Mouse (Mus musculus) small intestine, adult 2 months (tissue): ENCODE results near the gene Ric8a. TPM values are rescaled to one million over a fixed set of nuclear protein-coding genes. Genes with fewer than 3 reads are reported as not detected.

Source experiments
- H3K27ac ChIP-seq: fragments of 200-500 bp; 2 replicates; pipeline ENCODE4 v1.5.1; 2012; ENCODE audit warnings: low read depth, low read length, control low read depth, inconsistent platforms; ENCODE audit not compliant: insufficient read depth
- H3K27me3 ChIP-seq: fragments of 200-500 bp; 2 replicates; pipeline ENCODE4 v1.6.1; 2012; ENCODE audit warnings: mild to moderate bottlenecking, moderate library complexity, low read length, inconsistent platforms; ENCODE audit not compliant: control insufficient read depth, insufficient read depth
- H3K36me3 ChIP-seq: fragments of 200-500 bp; 2 replicates; pipeline ENCODE4 v1.6.1; 2012; ENCODE audit warnings: mild to moderate bottlenecking, low read length, control low read depth, inconsistent platforms; ENCODE audit not compliant: control insufficient read depth, insufficient read depth
- H3K4me1 ChIP-seq: fragments of 200-500 bp; 2 replicates; pipeline ENCODE4 v1.6.1; 2012; ENCODE audit warnings: low read length, inconsistent platforms, mixed read lengths; ENCODE audit not compliant: control insufficient read depth, insufficient read depth, insufficient read length
- H3K4me3 ChIP-seq: fragments of 200-500 bp; 2 replicates; pipeline ENCODE4 v1.5.1; 2012; ENCODE audit warnings: low read depth, mild to moderate bottlenecking, control low read depth, inconsistent platforms, low read length, moderate library complexity
- CTCF ChIP-seq: fragments of 200-500 bp; IDR thresholded peaks from 2 replicates; pipeline ENCODE4 v1.5.1; 2012; ENCODE audit warnings: low read depth, mild to moderate bottlenecking, control low read depth, inconsistent platforms, low read length, moderate library complexity, mixed read lengths; ENCODE audit not compliant: insufficient replicate concordance, insufficient read length; ENCODE audit errors: extremely low read depth
- POLR2A ChIP-seq: fragments of 200-500 bp; IDR thresholded peaks from 2 replicates; pipeline ENCODE4 v1.6.1; 2012; ENCODE audit warnings: low read depth, mild to moderate bottlenecking, control low read depth, inconsistent platforms, low read length, moderate library complexity
- WGBS: fragments of 180-500 bp; shearing (Covaris S2); methylation state at CpG from one replicate; pipeline ENCODE4 v1.1.7; 2018; 5-methylcytosine and 5-hydroxymethylcytosine counted together
- polyA plus RNA-seq: library from polyadenylated mRNA; depleted of rRNA; stranded (reverse); fragments of >200 nt; gene quantifications from 2 replicates; pipeline ENCODE4 v1.2.3, GENCODE M21; 2012

The Ric8a gene
- polyA plus RNA-seq, 1 experiment: 95.5 TPM

- no peaks in the 10 kb centered on the region for H3K36me3 ChIP-seq
- H3K4me3 ChIP-seq: no peak overlapping the region
- no peak overlapping the region for H3K27ac ChIP-seq
- 82% methylated on average over 5 of the region's 5 CpGs for WGBS
- H3K27me3 ChIP-seq: no peaks in the 10 kb centered on the region
- peaks cover 13% of the 10 kb centered on the region for H3K4me1 ChIP-seq
- no peak for TF ChIP-seq CTCF
- no peak for TF ChIP-seq POLR2A
These were observed 17.2 kb upstream of the Ric8a start for GRCm38 (mm10) chr7:140839556-140839955.

DNA sequence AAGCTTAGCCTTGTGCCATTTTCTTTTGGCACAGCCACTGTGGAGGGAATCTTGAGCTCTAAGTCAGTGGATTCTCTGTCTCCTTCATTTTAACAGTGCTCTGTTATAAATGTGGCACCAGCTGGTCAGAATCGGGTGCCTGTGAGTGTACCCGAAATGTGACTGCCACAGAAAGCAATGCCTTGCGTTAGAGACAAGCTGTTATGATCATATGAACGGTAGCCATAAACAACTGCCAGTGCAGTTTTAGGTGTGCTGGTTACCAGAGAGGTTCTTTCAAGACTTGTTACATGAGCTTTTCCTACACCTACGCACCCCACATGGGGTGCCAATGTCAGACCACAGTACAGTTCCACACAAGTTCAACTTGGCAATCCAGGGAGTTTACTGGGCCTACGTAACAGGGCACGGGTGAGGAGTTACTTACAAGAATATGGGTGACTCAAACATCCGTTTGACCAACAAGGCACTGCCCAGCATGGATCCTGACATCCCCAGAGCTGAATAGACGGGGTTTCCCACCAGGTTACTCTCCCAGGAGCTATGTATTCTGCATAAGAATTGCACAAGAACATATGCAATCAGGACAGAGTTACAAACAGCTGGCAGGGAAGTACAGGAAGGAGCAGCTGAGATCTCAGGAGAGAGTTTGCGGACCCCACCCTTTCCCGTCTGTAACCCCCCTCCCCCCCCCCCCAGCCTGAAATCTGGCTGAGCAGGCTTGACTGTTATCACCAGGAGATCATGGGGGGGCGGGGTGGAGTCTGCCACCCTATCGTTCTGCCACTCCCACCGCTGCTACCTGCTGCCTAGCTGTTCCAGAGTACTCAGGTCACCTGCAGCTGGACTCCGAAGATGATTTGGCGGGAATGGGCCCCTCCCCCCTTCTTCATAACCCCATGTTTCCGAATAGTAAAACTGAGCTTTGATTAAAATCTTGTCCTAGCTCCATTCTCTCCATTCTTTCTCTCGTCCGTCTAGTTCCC lies 15.7 kb upstream of the Ric8a start:
- H3K27me3 ChIP-seq: no peaks in the 10 kb centered on the region
- no peak overlapping the region for H3K4me3 ChIP-seq
- WGBS: 31% methylated on average over 19 of the region's 19 CpGs
- no peak overlapping the region for H3K27ac ChIP-seq
- TF ChIP-seq POLR2A: no peak
- TF ChIP-seq CTCF: no peak
- H3K36me3 ChIP-seq: no peaks in the 10 kb centered on the region
- H3K4me1 ChIP-seq: peaks cover 4% of the 10 kb centered on the region; the same call in 1 of the 2 replicates

DNA sequence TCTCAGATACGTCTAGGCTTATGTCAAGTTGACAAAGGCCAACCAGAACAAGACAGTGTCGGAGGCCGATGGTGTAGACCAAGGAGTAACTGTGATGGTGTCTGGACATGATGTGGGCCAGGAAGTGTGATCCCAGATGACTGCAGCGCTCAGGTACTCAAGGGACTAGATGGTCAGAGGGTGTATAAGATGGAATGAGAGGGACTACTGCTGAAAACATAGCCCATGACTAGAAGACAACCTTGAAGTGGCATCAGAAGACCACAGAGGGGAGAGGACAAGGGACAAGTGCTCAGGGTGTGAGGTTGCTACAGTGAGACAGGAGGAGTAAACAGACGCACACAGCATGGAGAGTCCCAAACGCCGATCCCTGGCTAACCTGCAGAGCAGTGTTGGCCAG lies 13.0 kb upstream of the Ric8a start:
- Histone ChIP-seq H3K27me3 (no peaks in the 10 kb centered on the region), H3K36me3 (no peaks in the 10 kb centered on the region), H3K4me1 (peaks cover 4% of the 10 kb centered on the region; the same call in 1 of the 2 replicates), H3K4me3 (no peak overlapping the region), H3K27ac (no peak overlapping the region)
- TF ChIP-seq CTCF (no peak), POLR2A (no peak)
- 73% methylated on average over 7 of the region's 7 CpGs for WGBS

- Histone ChIP-seq H3K27ac (no peak within 1 kb of the TSS), H3K27me3 (no peaks in the 10 kb centered on the region), H3K36me3 (no peaks in the 10 kb centered on the region), H3K4me1 (peaks cover 4% of the 10 kb centered on the region; the same call in 1 of the 2 replicates), H3K4me3 (no peak within 1 kb of the TSS)
- 24% methylated on average over 14 of the region's 14 CpGs for WGBS
- peak; percentile 87; the same call in 1 of the 2 replicates for TF ChIP-seq CTCF
- TF ChIP-seq POLR2A: no peak
These were observed 11.7 kb upstream of the Ric8a start, which contains the start of gene Scgb1c1 for GRCm38 (mm10) chr7:140844905-140845665. Scgb1c1 (plus strand) TSS chr7:140845547.

DNA sequence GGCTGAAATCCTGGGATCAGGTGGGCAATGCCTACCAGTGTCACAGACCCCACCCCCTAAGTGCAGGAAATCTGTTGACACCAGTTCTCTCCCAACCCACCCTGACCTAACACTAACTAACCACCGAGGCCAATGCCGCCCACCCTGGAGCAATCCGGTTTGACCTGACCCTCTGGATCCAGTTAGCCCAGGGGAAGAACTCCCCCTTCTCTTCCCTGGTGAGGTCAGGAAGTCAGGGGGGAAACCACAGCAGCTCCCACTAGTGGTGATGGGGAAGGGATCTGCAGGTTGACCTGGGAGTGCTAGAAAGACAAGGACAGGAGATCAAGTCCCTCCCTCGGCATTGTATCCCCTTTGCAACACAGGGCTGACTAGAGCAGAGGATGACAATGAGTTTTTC lies 11.1 kb upstream of the Ric8a start:
- TF ChIP-seq POLR2A (no peak), CTCF (no peak)
- H3K4me1 ChIP-seq: peaks cover 4% of the 10 kb centered on the region; the same call in 1 of the 2 replicates
- no peak overlapping the region for H3K27ac ChIP-seq
- no peaks in the 10 kb centered on the region for H3K36me3 ChIP-seq
- H3K4me3 ChIP-seq: no peak overlapping the region
- WGBS: 65% methylated on average over 4 of the region's 4 CpGs
- H3K27me3 ChIP-seq: no peaks in the 10 kb centered on the region

GRCm38 (mm10) chr7:140846676-140847075 lies 10.1 kb upstream of the Ric8a start:
- 0 out of 2 replicates have a peak, but pooled peaks cover 2% of the 10 kb centered on the region for H3K36me3 ChIP-seq
- WGBS: 72% methylated on average over 10 of the region's 10 CpGs
- H3K4me3 ChIP-seq: no peak overlapping the region
- TF ChIP-seq CTCF (no peak), POLR2A (no peak)
- peaks cover 2% of the 10 kb centered on the region; the same call in 1 of the 2 replicates for H3K4me1 ChIP-seq
- H3K27me3 ChIP-seq: no peaks in the 10 kb centered on the region
- H3K27ac ChIP-seq: no peak overlapping the region
